Mouse (Mus musculus) megakaryocyte, adult 5-6 weeks (primary cell): Measurements from ENCODE around the gene March10. TPM values are rescaled to one million over a fixed set of nuclear protein-coding genes. Genes with fewer than 3 reads are reported as not detected.
A peak's percentile ranks its signal among the peaks of the same experiment; 100 is the strongest.

ENCODE experiments used
- ATAC-seq: 2 replicates; pipeline ENCODE4 v1.8.0; 2016; ENCODE audit warnings: mild to moderate bottlenecking, inconsistent platforms; ENCODE audit not compliant: poor library complexity, severe bottlenecking
- total RNA-seq, 2 experiments: library from RNA; stranded (forward) in 1 of 2; stranded (reverse) in 1 of 2; fragments of 153-499, 151-499 nt in 1 of 2; fragments of 221-1000, 200-1000 nt in 1 of 2; gene quantifications; 2 replicates each; pipeline versions ENCODE4 v1.2.3 to v1.2.4; 2015 to 2017

The March10 gene
- total RNA-seq, 2 experiments from 2014 or later = not detected

DNA sequence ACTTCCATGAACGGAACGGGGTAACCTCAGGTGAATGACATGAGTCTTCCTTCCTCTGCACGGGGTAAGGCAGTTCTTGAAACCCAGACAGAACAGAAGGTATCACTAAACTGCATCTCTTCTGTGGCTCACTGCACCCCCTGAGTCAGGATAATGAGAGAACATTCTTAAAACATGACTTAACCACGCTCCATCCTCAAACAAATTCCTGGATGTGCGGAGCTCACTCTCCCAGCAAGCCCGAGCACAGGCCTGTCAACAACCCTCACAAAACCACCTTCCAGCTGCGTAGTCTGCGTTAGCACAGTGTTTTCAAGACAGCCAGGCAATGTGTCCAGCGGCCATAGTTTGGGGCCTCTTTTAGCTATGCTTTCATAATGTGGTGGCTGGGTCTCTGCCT is 10.7 kb upstream of the March10 start:
- ATAC-seq = no peak

DNA sequence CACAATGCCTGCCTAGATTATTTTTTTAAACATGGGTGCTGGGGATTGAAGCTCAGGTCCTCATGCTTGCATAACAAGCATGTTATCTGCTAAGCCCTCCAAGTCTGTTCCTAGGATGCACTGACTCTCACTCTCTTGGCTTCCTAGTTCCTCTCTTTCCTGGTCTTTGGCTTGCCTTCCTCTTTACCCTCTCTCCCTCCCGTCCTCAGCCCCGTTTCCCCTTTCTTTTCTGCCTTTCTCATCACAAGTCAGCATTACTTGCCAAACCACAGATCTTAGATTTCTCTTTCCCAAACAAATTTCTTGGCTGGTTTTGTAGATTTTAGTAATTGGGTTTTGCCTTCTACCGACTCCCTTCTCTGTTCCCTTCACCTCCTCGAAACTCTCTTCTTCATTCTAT is 10.2 kb upstream of the March10 start:
- ATAC-seq = peak; percentile 73

DNA sequence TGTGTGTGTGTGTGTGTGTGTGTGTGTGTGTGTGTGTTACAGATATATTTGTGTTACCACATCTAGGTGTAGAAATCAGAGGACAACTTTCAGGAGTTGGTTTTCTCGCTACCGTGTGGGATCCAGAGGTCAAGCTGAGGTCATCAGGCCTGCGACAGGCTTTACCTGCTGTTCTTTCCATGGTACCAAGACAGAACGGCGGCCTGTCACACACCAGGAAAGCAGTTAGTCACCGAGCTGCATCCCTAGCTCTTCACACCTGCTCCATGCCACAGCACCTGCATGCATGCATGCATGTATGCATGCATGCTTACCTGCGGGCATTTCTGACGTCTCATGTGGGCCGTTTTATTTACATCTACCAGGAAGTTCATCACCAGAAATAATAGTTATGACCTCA is 9.0 kb upstream of the March10 start:
- no peak for ATAC-seq

DNA sequence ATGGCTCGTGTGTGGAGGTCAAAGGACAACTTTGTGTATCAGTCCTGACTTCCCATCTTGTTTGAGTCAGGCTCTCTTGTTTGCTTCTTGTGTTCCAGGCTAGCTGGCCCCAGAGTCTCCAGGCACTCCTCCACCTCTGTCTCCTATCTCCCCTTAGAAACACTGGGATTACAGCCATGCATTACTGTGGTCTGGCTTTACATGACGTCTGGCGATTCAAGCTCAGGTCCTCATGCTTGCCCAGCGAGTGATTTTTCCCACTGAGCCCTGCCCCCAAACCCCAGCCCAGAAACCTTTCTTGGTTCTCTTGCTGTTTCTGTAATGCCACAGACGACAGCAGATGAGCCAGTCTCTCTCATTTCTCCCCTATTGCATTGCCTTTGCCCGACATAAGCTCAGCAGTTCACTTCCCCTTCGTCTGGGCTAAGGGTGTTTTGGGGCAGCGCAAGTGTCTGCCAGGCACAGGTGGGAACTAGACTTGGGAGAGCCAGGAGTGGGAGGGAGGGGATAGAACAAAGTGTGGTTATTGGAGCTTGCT is 8.0 kb upstream of the March10 start:
- no peak for ATAC-seq

DNA sequence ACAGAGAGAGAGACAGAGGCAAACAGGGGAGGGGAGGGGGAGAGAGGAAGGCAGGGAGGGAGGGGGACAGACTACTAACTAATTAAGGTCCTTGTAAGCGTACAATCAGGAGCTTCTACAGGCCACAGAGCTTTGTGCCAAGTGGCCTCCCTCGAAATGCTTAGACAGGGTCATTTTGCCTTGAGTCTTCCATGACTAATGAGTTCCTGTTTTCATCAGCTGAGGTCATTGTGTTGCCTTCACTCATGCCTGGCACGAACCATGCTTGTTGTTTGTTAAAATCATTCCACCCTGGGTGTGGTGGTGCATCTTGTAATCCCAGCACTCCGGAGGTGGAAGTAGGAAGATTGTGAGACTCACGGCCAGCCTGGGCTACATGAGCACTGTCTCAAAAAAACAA is 3.4 kb upstream of the March10 start:
- ATAC-seq = no peak

DNA sequence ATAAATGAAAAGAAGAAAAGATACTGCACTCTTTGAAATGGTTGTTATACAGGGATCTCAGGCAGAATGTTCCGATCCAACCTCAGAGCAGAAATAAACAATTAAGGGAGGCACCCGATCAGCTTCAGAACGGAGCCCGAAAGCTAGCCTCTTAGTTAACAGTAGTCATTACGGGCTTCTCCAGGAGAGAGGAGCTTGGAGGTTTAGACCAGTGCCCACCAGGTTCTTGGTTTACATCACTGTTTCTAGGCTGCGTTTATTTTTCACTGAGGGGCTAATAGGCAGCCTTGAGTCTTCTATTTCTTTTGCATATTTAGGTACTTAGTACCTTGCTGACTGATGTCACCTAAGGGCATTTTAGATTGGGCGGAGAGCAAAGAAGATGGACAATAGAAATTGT is 506 bp upstream of the March10 start:
- no peak for ATAC-seq

DNA sequence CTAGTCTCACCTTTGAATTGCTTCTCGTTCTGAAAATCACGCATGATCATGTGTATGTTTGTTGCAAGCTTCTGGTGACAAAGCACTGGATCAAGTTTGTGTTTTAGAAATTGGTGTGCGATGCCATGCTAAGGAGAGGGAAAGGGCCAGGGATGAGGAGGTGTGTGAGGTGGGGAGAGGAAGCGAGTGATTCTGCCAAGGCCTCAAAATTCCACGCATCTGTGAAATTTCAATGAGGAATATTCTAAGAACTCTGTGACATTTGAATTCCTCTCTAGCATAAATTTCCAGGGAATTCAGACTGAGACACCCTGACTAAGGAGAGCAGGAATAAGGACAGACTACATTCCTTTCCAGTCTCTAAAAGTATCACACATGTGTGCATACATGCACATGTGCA is 1.4 kb downstream of the March10 start:
- no peak for ATAC-seq

DNA sequence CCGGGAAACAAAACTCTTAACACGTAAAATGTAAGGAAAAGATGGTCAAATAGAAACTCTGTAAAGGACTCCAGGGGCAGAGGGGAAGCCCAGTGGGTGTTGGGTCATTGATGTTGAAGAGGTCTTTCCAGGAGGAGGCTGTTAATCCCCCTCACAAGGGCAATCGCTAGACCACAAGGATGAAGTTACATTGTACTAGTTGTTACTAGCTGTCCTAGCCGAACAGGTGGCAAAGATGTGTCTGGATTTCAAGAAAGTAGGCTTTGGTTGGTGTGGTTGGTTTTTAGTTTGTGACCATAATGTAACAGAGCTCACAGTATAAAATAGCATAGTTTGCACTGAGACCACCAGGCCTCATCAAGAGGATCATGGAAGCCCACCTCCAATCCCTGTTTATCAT is 3.5 kb downstream of the March10 start:
- no peak for ATAC-seq

DNA sequence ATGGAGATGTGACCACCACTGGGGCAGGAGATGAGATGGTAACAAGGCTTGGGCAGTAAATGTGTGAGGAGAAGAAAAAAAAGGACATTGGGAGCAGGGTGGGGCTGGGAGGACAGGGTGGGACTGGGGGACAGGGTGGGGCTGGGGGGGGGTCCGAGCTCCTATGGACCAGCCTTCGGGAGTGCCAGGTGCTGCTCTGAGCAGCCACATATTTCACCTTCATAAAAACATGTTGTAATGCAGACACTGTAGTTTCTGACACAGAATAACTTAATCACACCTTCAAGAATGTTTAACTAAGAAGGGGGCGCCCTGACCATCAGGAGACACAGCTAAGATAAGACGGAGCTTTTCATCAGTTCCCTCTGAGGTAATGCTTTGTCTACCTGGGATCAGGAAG is 4.0 kb downstream of the March10 start:
- ATAC-seq = no peak

DNA sequence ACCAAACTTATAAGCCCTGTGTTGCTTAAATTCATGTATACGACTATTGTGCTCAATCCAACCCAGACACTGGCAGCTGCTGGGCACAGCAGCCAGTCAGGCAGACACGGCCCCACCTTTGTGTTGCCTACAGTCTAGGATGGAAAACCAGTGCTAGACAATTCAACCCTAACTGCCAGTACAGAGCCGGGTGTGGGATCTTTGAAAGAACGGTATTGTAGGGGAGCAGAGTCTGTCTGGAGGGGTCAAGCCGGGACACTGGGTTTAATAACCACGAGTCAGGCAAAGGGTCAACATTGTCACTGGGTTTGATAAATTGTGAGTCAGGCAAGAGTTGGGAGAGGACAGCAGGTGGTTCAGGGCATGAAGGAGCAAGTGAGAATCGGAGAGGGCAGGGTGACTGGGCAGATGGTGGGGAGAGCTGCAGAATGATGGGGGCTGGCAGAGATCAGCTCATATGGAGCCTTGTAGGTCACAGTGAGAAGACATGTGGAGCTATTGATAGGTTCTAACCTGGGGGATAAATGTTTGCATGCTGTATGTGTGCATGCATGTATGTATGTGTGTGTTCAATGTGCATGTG is 4.9 kb downstream of the March10 start:
- no peak for ATAC-seq

DNA sequence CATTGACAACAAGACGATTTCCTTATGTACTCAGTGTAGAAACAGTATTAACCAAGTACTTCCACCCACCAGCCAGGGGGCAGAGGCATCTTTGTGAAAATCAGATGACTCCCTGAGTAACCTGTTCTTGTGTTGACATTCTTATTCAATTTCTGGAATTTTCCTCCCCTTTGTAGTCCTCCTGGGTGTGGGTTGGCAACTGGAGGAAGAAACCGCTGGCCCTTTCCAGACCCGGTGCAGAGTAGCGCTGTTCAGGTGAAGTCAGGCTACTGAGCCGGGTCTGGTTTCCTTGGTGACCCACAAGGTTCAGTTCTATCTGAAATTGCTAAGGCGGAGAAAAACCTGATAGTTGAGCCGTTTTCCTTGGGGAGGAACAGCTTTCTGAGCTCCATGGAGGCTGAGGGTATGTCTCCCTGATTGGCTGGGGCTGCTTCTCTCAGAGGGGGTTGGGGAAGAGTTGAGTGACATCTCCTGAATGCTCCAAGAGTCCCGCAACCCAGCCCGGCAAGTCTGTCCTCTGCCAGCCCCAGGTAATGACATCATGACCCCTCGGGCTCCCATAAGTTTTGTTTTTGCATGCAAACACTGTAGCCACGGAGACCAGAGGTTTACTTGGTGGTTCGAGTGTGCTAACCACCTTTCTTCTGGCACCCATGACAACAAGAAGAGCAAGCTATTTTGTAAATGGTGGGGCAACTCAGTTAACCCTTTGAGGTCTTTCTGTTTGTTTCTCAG is 6.8 kb downstream of the March10 start:
- ATAC-seq = no peak

DNA sequence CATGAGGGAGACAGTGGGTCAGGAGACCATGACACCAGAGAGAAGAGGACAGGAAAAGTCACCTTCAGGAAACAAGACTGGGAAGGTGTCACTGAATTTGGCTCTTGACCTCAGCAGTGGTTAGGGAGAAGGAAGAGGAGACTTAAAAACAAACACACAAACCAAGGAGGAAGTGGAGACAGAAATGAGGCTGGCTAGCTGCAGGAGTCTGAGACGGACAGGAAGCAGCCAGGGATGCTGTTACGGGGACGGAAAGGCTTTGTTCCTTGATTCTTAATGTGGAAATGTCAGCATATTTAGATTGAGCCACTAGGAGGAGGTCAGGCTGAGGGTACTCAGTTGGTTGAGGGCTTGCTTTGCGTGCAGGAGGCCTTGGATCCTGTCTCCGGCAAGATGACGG is 8.9 kb downstream of the March10 start:
- 0 out of 2 replicates have a peak, but pooled peaks have one; percentile 24 for ATAC-seq

DNA sequence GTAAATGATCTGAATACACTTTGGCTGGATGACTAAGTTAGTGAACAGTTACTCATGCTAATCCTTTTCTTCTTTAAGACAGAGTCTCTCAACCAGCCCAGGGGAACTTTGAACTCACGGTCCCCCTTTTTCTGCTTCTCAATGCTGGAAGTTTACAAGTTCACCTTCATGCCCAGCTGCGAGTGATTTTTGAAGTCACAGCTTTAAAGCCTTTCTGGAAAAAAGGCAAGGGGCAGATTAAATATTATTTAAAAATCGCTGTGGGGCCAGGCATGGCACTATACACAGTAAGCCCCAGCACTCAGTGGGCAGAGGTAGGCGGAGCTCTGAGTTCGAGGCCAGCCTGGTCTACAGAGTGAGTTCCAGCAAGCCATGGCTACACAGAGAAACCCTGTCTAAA is 10.3 kb downstream of the March10 start:
- no peak for ATAC-seq

DNA sequence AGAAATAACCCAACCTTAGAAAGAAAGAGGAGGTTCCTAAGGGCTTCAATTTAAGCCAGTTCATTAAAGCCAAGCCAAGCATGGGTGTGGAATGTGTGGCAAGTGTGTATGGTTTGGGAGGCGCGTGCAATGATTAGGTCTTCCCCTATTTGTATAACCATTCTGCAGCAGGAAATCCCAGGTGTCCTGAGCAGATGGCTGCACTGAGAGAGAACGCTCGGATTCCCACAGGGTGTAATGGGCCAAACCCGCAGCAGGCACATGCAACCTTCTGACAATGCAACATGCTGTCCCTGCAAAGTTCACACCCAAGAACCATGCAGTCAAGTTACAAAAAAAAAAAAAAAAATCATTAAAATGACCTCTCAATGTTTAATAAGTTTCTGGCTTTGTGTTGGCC is 10.8 kb downstream of the March10 start:
- no peak for ATAC-seq

DNA sequence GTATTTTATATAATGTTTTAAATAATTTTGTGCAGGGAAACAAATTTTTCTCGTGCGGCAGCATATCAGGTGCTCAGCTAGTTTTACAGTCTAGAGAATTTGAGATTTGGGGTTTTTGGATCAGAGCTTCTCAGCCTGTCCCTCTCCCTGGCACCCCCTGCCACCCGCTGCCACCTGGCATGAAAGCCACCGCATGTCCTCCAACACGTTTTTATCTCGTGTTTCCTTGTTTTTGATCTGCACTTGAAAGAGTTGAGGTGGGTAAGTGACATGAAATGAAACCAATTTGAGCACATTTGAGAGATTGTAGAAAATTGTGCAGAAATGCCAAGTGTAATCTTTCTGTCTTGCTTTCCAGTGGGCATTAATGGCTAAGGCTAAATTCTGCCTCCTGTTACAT is 11.6 kb downstream of the March10 start:
- ATAC-seq = no peak

DNA sequence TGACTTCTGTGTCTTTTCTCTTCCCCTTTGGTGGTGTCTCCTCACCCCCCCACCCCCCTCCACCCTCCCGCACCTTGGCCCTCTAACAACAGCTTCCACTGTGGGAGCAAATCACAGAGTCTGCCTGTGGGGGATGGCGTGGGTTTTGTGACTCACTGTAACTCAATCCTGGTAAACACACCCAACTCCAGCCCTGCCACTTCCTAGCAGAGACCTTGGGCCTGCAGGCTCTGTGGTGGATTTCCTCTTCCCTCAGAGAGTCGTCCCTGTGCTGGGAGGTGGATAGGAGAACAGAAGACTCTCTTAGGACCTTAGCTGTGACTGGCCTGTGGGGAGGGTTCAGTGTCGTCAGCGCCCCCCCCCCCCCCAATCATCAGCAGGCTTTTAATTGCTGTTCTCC is 13.0 kb downstream of the March10 start:
- no peak for ATAC-seq

DNA sequence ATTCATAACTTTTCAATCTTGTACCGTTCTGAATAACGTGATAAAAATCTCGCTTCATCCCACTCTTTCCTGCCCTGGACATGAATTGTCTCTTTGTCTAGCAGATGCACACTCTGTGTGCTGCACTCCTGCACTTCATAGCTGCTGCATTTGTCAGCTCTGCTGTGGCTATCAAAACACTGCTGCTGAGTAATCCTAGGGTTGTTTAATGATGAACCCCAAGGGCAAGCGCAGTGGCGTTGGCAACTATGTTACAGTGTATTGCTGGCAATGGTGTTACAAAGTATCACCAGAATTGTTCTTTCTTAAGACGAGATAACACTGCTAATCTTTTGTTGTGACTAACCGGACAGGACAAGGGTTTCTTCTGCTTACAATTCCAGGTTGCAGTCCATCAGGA is 16.7 kb downstream of the March10 start:
- ATAC-seq = no peak

DNA sequence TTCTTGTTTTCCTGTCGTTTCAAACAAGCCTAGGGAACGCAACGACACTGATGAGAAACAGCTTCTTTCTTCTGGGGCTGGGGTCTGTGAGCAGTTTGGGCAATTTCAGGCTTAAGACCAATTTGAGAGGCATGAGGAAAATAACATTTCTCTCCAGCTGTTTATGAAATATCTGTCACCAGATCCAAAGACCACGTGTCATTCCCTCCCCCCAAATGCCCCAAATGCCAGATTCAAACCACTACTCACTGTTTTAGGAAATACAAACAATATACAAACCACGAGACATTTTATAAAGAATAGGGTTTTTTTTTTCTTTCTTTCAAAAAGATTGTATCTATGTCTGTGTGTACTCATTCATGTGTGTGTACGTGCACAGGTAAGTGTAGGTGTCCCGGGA is 17.6 kb downstream of the March10 start:
- no peak for ATAC-seq

DNA sequence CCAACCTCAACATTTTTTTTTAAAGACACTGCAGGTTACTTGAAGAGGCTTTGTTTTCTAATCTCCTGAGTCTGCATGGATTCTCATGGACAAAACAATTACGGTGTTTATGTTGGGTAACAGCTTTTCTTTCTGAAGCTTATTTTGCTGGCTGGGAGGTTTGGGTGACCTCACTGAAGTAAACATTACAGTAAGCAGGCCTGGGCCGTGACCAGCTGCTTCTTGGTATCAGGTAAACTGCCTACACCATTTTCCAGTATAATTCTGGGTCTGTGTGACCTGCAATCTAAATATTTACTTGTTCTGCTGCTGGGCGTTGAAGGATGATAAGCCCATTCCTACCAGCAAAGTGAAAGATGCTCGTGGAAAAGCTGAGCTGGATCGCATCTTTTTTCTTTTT is 30.1 kb downstream of the March10 start:
- no peak for ATAC-seq

DNA sequence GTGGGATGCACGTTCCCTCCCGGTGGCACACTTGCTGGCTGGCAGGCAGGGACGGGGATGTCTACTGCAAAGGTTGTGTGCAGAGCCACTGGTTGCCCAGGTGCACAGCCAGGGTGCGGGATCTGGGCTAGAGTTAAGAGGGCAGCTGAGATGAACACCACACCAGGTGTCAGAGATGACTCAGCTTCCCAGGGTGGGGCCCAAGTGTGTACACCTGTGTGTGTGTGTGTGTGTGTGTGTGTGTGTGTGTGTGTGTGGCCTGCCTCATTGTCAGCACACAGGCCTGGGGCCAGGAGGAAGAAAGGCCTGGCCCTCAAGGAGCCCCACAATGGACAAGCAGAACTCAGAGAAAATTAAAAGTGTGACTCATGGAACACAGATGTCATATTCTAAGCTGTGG is 31.9 kb downstream of the March10 start:
- ATAC-seq = no peak

DNA sequence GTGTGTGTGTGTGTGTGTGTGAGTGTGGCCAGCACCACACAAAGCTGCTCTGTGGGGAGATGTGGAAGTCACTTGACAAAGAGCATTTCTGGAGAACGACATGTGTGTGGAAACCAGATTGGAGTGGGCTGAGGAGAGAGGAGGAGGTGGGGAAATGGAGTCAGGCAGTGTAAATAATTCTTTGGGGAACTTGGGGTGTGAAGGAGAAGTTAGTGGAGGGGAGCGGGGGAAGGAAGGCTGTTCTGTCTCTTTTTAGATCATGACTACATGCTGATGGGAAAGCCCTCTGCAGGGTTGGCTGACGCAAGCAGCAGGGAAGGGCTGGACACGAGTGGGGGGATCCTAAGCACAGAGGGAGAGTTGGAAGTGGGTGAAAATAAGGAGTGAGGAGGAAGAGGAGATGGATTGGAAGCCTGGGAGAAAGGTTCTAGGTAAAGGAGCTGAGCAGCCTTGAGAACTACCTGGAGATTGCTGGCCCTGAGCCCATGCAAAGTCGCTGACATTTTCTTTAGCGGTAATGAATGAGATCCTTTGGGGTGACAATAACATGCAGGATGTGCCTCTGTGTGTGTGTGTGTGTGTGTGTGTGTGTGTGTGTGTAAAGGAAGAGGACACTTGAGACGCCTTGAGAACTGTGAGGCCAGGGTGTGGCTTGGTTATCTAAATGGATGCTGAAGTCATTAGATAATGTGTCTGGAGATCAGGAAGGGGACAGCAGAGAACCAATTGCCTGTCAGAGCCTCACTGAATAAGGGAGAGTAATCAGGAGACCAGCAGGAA is 35.7 kb downstream of the March10 start:
- peak; percentile 15; the same call in 1 of the 2 replicates for ATAC-seq

DNA sequence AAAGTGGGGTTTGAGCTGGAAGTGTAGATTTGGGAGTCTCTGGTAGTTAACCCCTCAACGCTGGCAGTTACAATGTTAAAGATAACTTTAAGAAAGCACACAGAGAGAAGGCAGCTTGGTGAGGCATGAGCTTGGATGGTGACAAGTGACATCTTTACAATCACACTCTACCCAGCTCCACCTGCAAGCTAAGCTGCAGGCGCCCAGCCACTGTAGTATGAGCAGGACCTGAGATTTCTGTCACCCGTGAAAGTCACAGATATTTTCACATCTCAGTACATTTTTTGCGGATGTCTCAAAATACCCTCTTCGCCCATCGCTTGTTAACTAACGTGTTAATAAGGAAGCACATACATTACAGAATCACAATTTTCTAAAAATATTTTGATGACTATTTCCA is 36.6 kb downstream of the March10 start:
- no peak for ATAC-seq
